Mouse (Mus musculus) forebrain, embryonic 11.5 days (tissue): ENCODE measurements around the gene Hsd17b11. TPM values are rescaled to one million over a fixed set of nuclear protein-coding genes. Genes with fewer than 3 reads are reported as not detected.

Experiments used
- ATAC-seq: fragments of 200-750 bp; cut with Nextera tagmentation; replicated peaks from 2 replicates; pipeline ENCODE4 v1.8.0; 2017; ENCODE audit warnings: moderate TSS enrichment; ENCODE audit not compliant: low FRiP score
- DNase-seq: peaks from one replicate; pipeline ENCODE4 v3.0.0-alpha.2; 2017; ENCODE audit warnings: low spot score
- H3K27ac ChIP-seq: fragments of 300-500 bp; sonication (generic); 2 replicates; pipeline ENCODE4 v1.5.1; 2014; ENCODE audit warnings: low read depth, low read length
- H3K27me3 ChIP-seq: fragments of 300-500 bp; sonication (generic); 2 replicates; pipeline ENCODE4 v1.6.1; 2014; ENCODE audit warnings: mild to moderate bottlenecking, low read length, mixed read lengths; ENCODE audit not compliant: control insufficient read depth, insufficient read depth
- H3K36me3 ChIP-seq: fragments of 300-500 bp; sonication (generic); 2 replicates; pipeline ENCODE4 v1.6.1; 2014; ENCODE audit warnings: mild to moderate bottlenecking, low read length, moderate library complexity, mixed read lengths; ENCODE audit not compliant: control insufficient read depth, insufficient read depth
- H3K4me1 ChIP-seq: fragments of 300-500 bp; sonication (generic); replicated peaks from 2 replicates; pipeline ENCODE4 v1.6.1; 2014; ENCODE audit warnings: low read length, mixed read lengths; ENCODE audit not compliant: control insufficient read depth, insufficient read depth
- H3K4me2 ChIP-seq: fragments of 300-500 bp; sonication (generic); 2 replicates; pipeline ENCODE4 v1.6.1; 2014; ENCODE audit warnings: low read depth, mild to moderate bottlenecking, low read length, moderate library complexity, mixed read lengths; ENCODE audit not compliant: severe bottlenecking
- H3K4me3 ChIP-seq: fragments of 300-500 bp; sonication (generic); 2 replicates; pipeline ENCODE4 v1.5.1; 2014; ENCODE audit warnings: low read depth, low read length
- H3K9ac ChIP-seq: fragments of 300-500 bp; sonication (generic); 2 replicates; pipeline ENCODE4 v1.6.1; 2014; ENCODE audit warnings: low read length
- H3K9me3 ChIP-seq: fragments of 300-500 bp; sonication (generic); 2 replicates; pipeline ENCODE4 v1.6.1; 2016; ENCODE audit warnings: low read length, mixed read lengths; ENCODE audit not compliant: control insufficient read depth
- WGBS: fragments of 180-500 bp; shearing (Covaris S2); extraction: QIAGEN DNeasy Blood & Tissue Kit; methylation state at CpG from one replicate; pipeline ENCODE4 v1.1.7; 2014; 5-methylcytosine and 5-hydroxymethylcytosine counted together
- polyA plus RNA-seq: library from polyadenylated mRNA; unstranded; fragments of >200 nt; fragmentation: Nextera tagmentation; extraction: Ambion mirVana; gene quantifications from 2 replicates; pipeline ENCODE4 v1.2.1, GENCODE M21; 2014

The Hsd17b11 gene
- polyA plus RNA-seq, 1 experiment from 2014 or later, result 0.96 TPM

GRCm38 (mm10) chr5:103980705-103981560 lies 40.8 kb downstream of the Hsd17b11 start:
- H3K36me3 ChIP-seq, result no peaks in the 10 kb centered on the region
- ATAC-seq (no peak), DNase-seq (no peak)
- no peaks in the 10 kb centered on the region for H3K9me3 ChIP-seq
- H3K27me3 ChIP-seq, result no peaks in the 10 kb centered on the region
- H3K4me1 ChIP-seq, result no peaks in the 10 kb centered on the region
- no peak overlapping the region for H3K27ac ChIP-seq
- WGBS, result 95% methylated on average over 9 of the region's 9 CpGs
- H3K9ac ChIP-seq, result no peak overlapping the region
- no peak overlapping the region for H3K4me2 ChIP-seq
- H3K4me3 ChIP-seq, result no peak overlapping the region

- H3K9ac ChIP-seq, result no peak overlapping the region
- no peaks in the 10 kb centered on the region for H3K36me3 ChIP-seq
- H3K9me3 ChIP-seq, result no peaks in the 10 kb centered on the region
- no peak for ATAC-seq
- WGBS, result 91% methylated on average over 7 of the region's 7 CpGs
- H3K4me2 ChIP-seq, result no peak overlapping the region
- no peak overlapping the region for H3K27ac ChIP-seq
- no peaks in the 10 kb centered on the region for H3K27me3 ChIP-seq
- H3K4me3 ChIP-seq, result no peak overlapping the region
- H3K4me1 ChIP-seq, result no peaks in the 10 kb centered on the region
- DNase-seq, result no peak
Observed at GRCm38 (mm10) chr5:103977907-103978570, 43.7 kb downstream of the Hsd17b11 start.

GRCm38 (mm10) chr5:103977297-103977696 lies 44.4 kb downstream of the Hsd17b11 start, which contains the start of gene Hsd17b13:
TSS of gene Hsd17b13 (minus strand) at chr5:103977410.
- H3K27me3 ChIP-seq, result no peaks in the 10 kb centered on the region
- 88% methylated on average over 4 of the region's 4 CpGs for WGBS
- no peak within 1 kb of the TSS for H3K9ac ChIP-seq
- no peaks in the 10 kb centered on the region for H3K36me3 ChIP-seq
- H3K4me3 ChIP-seq, result no peak within 1 kb of the TSS
- DNase-seq, result no peak
- no peak for ATAC-seq
- no peaks in the 10 kb centered on the region for H3K4me1 ChIP-seq
- no peak within 1 kb of the TSS for H3K27ac ChIP-seq
- no peak within 1 kb of the TSS for H3K4me2 ChIP-seq
- no peaks in the 10 kb centered on the region for H3K9me3 ChIP-seq

- H3K27ac ChIP-seq, result no peak overlapping the region
- ATAC-seq, result no peak
- no peak overlapping the region for H3K4me2 ChIP-seq
- no peaks in the 10 kb centered on the region for H3K36me3 ChIP-seq
- H3K4me1 ChIP-seq, result no peaks in the 10 kb centered on the region
- H3K9me3 ChIP-seq, result no peaks in the 10 kb centered on the region
- no peaks in the 10 kb centered on the region for H3K27me3 ChIP-seq
- DNase-seq, result no peak
- no peak overlapping the region for H3K4me3 ChIP-seq
- no peak overlapping the region for H3K9ac ChIP-seq
- WGBS, result 88% methylated on average over 7 of the region's 7 CpGs
Observed at GRCm38 (mm10) chr5:103975736-103976135, 46.0 kb downstream of the Hsd17b11 start.

- Histone ChIP-seq H3K9ac (no peak overlapping the region), H3K27ac (no peak overlapping the region), H3K4me1 (no peaks in the 10 kb centered on the region), H3K4me2 (no peak overlapping the region; the same call in 1 of the 2 replicates), H3K9me3 (no peaks in the 10 kb centered on the region), H3K36me3 (no peaks in the 10 kb centered on the region), H3K4me3 (no peak overlapping the region), H3K27me3 (no peaks in the 10 kb centered on the region)
- DNase-seq (no peak), ATAC-seq (no peak)
- WGBS, result 78% methylated on average over 13 of the region's 13 CpGs
Observed at GRCm38 (mm10) chr5:103972801-103973200, 48.9 kb downstream of the Hsd17b11 start.

- no peak overlapping the region; the same call in 1 of the 2 replicates for H3K4me2 ChIP-seq
- H3K4me1 ChIP-seq, result no peaks in the 10 kb centered on the region
- H3K27ac ChIP-seq, result no peak overlapping the region
- no peak for ATAC-seq
- no peaks in the 10 kb centered on the region for H3K27me3 ChIP-seq
- DNase-seq, result no peak
- no peak overlapping the region for H3K9ac ChIP-seq
- no peaks in the 10 kb centered on the region for H3K9me3 ChIP-seq
- no peak overlapping the region for H3K4me3 ChIP-seq
- WGBS, result 73% methylated on average over 19 of the region's 19 CpGs
- H3K36me3 ChIP-seq, result no peaks in the 10 kb centered on the region
Observed at GRCm38 (mm10) chr5:103972379-103972778, 49.3 kb downstream of the Hsd17b11 start.

GRCm38 (mm10) chr5:103971051-103971450 lies 50.7 kb downstream of the Hsd17b11 start:
- Histone ChIP-seq H3K27ac (no peak overlapping the region), H3K9me3 (no peaks in the 10 kb centered on the region), H3K27me3 (no peaks in the 10 kb centered on the region), H3K4me1 (no peaks in the 10 kb centered on the region), H3K36me3 (no peaks in the 10 kb centered on the region), H3K4me2 (no peak overlapping the region), H3K9ac (no peak overlapping the region), H3K4me3 (no peak overlapping the region)
- DNase-seq (no peak), ATAC-seq (no peak)
- 80% methylated on average over 5 of the region's 5 CpGs for whole genome bisulfite sequencing

- no peak for DNase-seq
- Histone ChIP-seq H3K9me3 (no peaks in the 10 kb centered on the region), H3K27ac (no peak overlapping the region), H3K9ac (no peak overlapping the region), H3K36me3 (no peaks in the 10 kb centered on the region), H3K4me3 (no peak overlapping the region), H3K4me1 (no peaks in the 10 kb centered on the region), H3K4me2 (no peak overlapping the region), H3K27me3 (no peaks in the 10 kb centered on the region)
- no peak for ATAC-seq
- 74% methylated on average over 1 of the region's 1 CpGs for WGBS
Observed at GRCm38 (mm10) chr5:103962935-103963429, 58.7 kb downstream of the Hsd17b11 start.
